Mouse (Mus musculus) cortical plate, adult 2 months (tissue): ENCODE data around the gene Aicda.

Source experiments
- CTCF ChIP-seq: fragments of 200-500 bp; IDR thresholded peaks from 2 replicates; pipeline ENCODE4 v1.5.1; 2011; ENCODE audit warnings: mild to moderate bottlenecking, control low read depth, low read length; ENCODE audit not compliant: insufficient read depth; ENCODE audit errors: extremely low read depth
- POLR2A ChIP-seq: fragments of 200-500 bp; IDR thresholded peaks from 2 replicates; pipeline ENCODE4 v1.6.1; 2011; ENCODE audit warnings: mild to moderate bottlenecking, low read length, control low read depth; ENCODE audit not compliant: insufficient read depth; ENCODE audit errors: extremely low read depth

- no peak for TF ChIP-seq POLR2A
- TF ChIP-seq CTCF = no peak
These were observed 7.4 kb downstream of the Aicda start for GRCm38 (mm10) chr6:122561005-122561404.
